Mouse (Mus musculus): ENCODE data around the gene Fam234a. TPM values are rescaled to one million over a fixed set of nuclear protein-coding genes. Genes with fewer than 3 reads are reported as not detected.
"Not testable (repeated sequence)": the region's sequence is repeated elsewhere in the genome, so short reads cannot be mapped to it uniquely, and the experiment has no call there.

The Fam234a gene
- total RNA-seq, 2 experiments from 2014 or later: 112 to 124 TPM

GRCm38 (mm10) chr17:26187592-26187991 lies 56.5 kb downstream of the Fam234a start:
- no peak for DNase-seq (ENCODE audit: low spot score in 2 of 2)

GRCm38 (mm10) chr17:26181179-26181578 lies 62.9 kb downstream of the Fam234a start:
- no peak for DNase-seq (ENCODE audit: low spot score in 2 of 2)

GRCm38 (mm10) chr17:26178611-26179010 lies 65.4 kb downstream of the Fam234a start:
- no peak for DNase-seq (ENCODE audit: low spot score in 2 of 2)

GRCm38 (mm10) chr17:26175248-26175647 lies 68.8 kb downstream of the Fam234a start:
- not testable (repeated sequence) for DNase-seq (ENCODE audit: low spot score in 2 of 2)

- no peak for DNase-seq (ENCODE audit: low spot score in 2 of 2)
These were observed 76.0 kb downstream of the Fam234a start for GRCm38 (mm10) chr17:26168039-26168438.

- DNase-seq (ENCODE audit: low spot score in 2 of 2): no peak
These were observed 81.3 kb downstream of the Fam234a start for GRCm38 (mm10) chr17:26162736-26163135.

Other genes starting within 250 kb of the Fam234a start
- 10 to 100 TPM; 22.6 to 24.6 TPM for gene Rab11fip3, start 174.7 kb downstream of the Fam234a start, total RNA-seq (2021)
- gene Decr2, start 153.9 kb downstream of the Fam234a start, total RNA-seq (2021): 10 to 100 TPM; 23.8 to 25.0 TPM
- gene Nme4, start 148.6 kb downstream of the Fam234a start, total RNA-seq (2021): 1 to 10 TPM; 2.9 to 3.2 TPM
- 1 to 10 TPM; 6.4 to 7.6 TPM for gene Tmem8, start 130.9 kb downstream of the Fam234a start, total RNA-seq (2021)
- 10 to 100 TPM; 84.1 to 87.5 TPM for gene Mrpl28, start 120.7 kb downstream of the Fam234a start, total RNA-seq (2021)
- gene Axin1, start 105.6 kb downstream of the Fam234a start, total RNA-seq (2021): 10 to 100 TPM; 38.6 to 46.8 TPM
- under 1 TPM; 0.70 to 0.96 TPM for gene Pdia2, start 45.2 kb downstream of the Fam234a start, total RNA-seq (2021)
- 10 to 100 TPM; 40.8 to 47.1 TPM for gene Rgs11, start 41.3 kb downstream of the Fam234a start, total RNA-seq (2021)
- gene Arhgdig, start 36.5 kb downstream of the Fam234a start, total RNA-seq (2021): 10 to 100 TPM; 12.7 to 13.2 TPM
- gene Luc7l, start 8.7 kb upstream of the Fam234a start, total RNA-seq (2021): 10 to 100 TPM; 61.9 to 81.4 TPM
- 10 to 100 TPM; 23.2 to 35.2 TPM for gene Neurl1b, start 170.6 kb upstream of the Fam234a start, total RNA-seq (2021)